Mouse (Mus musculus) left cerebral cortex, postnatal 25 days (tissue): ENCODE results near the gene Nrp1. TPM values are rescaled to one million over a fixed set of nuclear protein-coding genes. Genes with fewer than 3 reads are reported as not detected.

Experiments
- DNase-seq, 2 experiments: peaks; one replicate each; pipeline ENCODE4 v3.0.0; 2022; ENCODE audit warnings: low spot score in 2 of 2, mixed read lengths in 1 of 2
- intact Hi-C: fragments of 180-260 bp; cut with DNase I; formaldehyde crosslinking; loops from one replicate; pipeline ENCODE4 v1.15.1; 2025
- total RNA-seq, 2 experiments: library from RNA; stranded (reverse); gene quantifications; 2 replicates each; pipeline ENCODE4 v1.2.3; 2021

Gene Nrp1
- total RNA-seq, 2 experiments from 2014 or later: 24.6 to 29.6 TPM

DNA sequence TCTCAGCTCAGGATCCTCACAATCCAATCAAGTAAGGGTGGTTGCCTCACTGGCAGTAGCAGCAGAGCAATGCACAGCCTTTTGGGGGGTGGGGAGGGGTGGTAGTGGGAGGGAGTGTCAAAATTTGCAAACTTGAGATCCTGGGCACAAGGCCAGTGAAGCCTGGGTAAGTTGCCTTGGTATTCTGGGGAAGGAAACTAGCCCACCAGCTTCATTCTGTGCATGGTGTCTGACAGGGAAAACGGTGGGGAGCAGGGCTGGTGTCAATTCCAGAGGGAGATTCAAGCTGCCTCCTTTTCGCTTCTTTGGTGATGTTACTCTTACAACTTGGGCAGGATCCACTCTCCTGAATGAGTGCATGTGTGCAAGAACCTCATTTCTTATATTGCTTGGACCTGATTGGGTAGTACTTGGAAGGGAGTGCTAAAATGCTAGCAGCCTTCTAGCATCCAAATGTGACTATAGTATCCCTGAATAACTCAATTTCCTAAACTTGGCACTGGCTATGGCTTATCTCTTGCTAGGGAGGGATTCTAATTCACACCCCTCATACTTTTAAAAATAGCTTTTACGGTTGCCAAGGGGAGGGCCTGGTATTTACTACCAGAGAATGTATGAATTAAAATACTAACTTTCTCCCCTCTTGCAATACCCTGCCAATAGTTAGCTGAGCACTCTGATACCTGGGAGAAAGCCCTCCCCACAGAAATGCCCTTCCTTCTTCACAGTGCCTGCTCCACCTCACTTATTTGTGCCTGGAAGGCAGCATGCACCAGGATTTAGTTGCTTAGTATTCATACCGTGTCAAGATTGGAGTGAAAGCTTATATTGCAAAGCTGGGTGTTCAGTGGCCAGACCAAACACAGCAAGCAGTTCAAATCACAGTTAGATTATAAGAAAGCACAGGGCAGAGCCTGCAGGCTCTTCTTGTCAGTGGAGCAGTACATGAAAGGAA is 57.6 kb downstream of the Nrp1 start:
- intact Hi-C loops: no loop called here

DNA sequence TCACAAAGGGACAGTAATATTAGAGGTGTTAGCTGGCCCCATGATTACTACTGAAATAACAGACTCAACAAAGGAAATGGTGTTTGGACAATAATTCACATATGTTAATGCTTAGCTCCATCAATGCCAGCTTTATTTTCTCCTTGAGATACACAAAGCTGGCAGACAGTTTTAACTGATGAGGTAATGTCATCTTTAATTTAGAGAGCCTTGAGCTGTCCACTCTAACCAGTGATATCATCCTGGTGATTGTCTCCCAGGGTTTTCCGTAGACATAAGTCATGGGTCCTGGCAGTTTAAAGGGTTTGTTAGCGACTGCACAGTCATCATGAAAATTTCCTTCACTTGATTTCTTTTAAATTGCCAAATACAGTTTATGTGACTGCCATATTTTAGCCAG is 58.5 kb downstream of the Nrp1 start:
- intact Hi-C loops: no loop called here
- no peak for DNase-seq

More for the DNA sequence above, 57.6 kb downstream of the Nrp1 start:
- DNase-seq: peak; percentile 42 to 91

DNA sequence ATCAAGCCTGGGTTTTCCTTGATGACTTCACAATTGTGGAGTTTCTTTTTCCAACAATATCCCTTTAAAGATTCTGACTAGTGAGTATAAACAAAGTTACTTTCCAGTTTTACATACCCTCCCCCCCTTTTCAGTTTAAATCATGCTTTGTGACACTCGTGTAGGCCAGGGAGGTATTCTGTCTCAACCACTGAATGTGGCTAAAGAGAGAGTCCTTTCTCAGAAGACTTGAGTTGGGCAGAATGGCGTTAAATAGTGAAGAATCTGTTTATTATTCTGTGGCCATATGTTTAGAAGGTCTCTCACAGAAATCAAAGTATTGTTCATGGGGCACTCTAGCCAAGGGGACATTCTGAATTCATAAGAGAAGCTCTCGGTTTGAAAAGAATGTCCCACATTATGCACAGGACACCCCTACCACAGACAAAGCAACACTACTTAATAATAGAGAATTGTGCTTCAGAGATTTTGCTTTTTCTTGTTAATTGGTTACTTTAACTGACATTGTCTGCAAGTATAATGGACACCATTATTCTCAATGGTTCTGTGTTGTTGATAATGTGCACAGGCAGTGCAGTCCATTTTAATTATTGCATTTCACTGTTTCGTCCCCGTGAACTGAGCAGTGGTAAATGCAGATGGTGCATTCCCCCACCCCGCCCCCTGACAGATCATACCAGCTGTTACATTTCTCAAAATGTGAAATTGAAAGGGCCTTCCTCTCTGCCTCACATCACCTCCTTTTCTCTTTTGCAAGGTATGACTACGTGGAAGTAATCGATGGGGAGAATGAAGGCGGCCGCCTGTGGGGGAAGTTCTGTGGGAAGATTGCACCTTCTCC is 59.8 kb downstream of the Nrp1 start:
- intact Hi-C loops: no loop called here
- DNase-seq: peak in 1 of 2 experiments; percentile 9

DNA sequence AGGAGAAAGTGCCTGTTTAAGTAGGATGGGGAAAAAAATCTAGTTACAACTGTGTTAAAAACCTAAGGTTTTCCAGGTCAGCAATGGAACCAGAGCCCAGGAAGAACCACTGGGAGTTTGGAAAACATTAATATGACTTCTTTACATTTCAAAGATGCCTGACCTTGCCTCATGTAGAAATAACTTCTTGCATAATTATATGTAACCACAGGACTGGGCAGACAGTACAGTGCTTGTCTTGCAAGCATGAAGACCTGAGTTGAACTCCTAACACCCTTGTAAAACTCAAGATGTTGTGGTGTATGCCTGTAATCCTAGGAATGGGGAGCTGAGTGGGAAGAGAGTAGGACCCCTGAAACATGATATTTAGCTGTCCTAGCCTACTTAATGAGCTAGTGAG is 61.6 kb downstream of the Nrp1 start:
- DNase-seq: no peak
- intact Hi-C loops: no loop called here

DNA sequence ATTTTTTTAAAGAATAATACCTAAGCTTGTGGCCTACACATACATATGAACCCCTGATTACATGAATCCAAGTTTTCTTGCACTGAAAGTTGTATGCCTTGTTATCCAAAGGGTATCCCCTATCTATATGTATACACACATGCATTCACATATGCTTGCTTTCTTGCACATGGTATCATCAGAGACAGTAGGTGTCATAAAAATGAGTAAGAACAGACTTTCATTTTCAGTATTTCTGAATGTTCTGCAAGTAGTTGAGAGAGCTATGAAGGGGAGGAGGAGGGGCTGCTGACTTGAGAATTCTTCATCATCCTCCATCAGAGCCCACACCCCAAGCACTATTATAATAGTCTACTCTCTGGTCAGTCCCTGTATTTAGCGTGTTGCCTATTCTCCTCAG is 62.0 kb downstream of the Nrp1 start:
- DNase-seq: no peak
- intact Hi-C loops: no loop called here

DNA sequence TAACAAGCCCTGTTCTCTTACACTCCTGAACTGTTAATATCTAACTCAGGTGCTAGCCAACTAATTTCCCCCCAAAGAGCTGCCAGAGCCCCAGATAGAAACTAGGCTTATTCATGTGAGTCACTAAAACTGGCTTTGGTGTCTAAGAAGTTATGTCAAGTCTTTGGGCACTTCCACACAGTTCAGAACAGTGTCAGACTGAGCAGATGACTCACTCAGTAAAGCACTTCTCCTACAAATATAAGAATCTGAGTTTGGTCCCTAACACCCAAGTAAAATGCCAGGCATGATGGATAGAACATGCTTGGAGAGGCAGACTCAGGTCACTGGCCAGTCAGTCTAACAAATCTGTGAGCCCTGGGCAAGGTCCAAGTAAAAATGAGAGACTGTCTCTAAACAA is 65.4 kb downstream of the Nrp1 start:
- DNase-seq: no peak
- intact Hi-C loops: no loop called here

DNA sequence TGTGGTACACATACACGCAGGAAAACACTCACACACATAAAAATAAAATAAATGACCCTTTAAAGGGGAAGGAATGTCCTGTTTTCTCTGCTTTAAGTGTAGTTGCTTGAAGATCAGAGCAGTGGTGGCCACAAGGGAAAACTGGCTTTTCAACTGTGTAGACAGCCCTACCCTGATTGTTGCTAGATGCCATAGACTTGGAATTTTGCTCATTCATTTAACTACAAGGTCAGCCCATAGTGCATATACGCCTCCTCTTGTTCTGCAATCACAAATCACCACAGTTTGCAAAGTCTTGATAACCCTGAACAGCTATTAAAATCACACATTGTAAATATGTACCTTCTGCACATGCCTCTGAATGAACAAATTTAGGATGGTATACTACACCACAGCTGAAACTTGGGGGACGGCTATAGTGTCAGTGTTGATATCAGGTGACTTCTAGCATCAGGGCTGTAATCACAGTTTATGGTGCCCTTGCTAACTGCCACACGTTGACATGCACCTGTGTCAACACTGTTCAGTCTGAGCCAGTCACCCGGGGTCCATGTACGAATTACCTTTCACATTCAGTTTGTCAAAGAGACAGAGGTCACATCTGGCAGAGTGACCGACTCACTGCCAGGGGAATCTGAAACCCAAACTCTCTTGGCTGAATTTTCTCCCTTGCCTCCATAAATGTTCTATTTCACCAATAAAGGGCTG is 66.4 kb downstream of the Nrp1 start:
- no peak for DNase-seq

DNA sequence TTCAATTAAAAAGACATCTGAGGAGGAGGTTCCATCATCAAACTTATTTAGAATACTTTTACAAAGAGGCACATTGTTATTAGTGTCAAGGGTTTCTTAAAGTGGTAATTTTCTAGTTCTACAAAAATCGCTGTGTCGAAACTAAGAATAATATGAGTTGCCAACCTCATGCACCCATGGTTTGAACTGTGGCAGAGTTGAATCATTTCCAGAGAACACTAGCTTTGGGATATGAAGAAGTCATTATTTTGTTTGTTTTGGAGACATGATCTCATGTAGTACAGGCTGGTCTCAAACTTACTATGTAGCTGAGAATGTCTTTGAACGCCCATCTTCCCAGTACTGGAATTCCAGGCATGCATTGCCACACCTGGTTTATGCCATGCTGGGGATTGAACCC is 68.7 kb downstream of the Nrp1 start:
- intact Hi-C loops: no loop called here
- DNase-seq: no peak

More for the DNA sequence above, 66.4 kb downstream of the Nrp1 start:
- intact Hi-C loops: no loop called here

DNA sequence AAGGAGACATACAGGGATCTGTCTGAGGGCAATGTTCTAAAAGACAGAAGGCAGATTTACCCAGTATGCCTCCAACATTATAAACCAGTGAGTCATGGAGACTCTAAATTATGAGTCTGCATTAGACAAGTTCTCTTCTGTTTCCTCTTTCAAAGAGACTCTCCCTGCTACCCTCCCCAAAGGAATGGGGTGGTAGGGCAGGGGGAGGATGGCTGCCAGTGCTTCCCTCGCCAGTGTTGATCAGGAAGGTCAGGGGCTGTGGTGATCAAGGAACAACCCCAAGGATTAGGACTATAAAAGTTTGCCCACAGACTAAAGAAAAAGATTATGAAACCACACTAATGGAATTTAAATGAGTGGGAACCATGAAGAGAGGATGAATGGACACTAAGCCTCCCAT is 70.6 kb downstream of the Nrp1 start:
- no peak for DNase-seq
- intact Hi-C loops: no loop called here

DNA sequence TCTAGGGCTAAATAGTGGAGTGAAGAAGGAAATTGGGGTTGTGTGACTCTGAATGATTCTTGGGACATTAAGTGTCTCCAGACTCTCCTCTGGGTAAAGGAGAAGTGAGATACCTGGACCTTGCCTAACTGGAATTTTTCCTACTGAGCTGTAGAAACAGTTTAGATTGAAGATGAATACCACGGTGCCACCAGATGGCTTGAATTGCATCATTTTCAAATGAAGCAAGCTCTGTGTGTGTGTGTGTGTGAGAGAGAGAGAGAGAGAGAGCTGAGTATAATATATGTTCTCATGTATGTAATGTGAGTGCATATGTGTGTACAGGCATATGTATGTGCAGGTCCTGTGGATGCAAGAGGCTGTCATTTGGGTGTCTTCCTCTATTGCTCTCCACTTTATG is 72.7 kb downstream of the Nrp1 start:
- no peak for DNase-seq
- intact Hi-C loops: no loop called here

DNA sequence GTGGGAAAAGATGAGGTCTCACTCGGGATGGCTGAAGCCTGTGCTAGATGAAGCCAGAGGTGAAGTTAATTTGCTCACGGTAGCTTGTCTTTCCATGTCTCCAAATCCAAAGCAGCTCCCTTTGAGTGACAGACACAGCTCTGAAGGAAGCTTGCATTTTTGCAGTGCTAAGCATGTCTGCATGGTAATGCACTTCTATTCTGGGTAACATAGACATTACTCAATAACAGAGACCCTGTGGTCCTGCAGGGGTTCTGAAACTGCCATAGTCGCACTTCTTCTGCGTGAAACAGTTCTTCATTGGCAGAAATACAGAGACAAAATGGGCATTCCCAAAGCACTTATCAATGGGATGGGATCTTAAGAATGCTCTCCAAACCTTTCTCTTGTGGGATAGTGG is 77.3 kb downstream of the Nrp1 start:
- intact Hi-C loops: no loop called here
- DNase-seq: no peak

DNA sequence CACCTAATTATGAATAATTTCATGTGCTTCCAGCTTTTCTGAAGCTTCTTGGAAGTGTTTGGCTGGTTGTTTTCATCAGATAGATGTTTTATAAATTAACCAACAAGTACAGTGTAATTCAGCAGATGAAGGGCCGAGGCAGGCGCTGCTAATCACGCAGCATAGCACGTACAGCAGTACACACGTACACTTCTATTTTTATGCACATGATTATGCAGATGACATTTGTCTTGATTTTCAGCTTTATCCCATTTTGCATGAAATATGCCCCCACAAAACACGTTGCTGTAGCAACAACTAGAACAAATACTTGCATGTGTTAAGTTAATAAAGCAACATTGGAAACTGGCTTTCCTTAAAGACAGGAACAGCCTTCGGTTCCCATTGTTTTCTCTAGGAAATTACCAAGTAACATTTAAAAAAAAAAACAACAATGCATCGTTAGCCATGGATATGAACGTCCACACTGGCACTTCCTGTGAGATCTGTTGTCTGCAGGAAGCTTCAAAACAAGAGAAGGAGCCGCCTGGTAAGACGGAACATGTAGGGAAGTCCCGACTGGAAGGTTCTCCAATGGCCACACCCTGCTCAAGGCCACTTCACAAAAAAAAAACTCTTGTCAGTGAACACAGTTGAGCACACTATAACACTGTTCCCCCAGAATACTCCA is 78.9 kb downstream of the Nrp1 start:
- intact Hi-C loops: no loop called here
- DNase-seq: peak; percentile 6 to 20

DNA sequence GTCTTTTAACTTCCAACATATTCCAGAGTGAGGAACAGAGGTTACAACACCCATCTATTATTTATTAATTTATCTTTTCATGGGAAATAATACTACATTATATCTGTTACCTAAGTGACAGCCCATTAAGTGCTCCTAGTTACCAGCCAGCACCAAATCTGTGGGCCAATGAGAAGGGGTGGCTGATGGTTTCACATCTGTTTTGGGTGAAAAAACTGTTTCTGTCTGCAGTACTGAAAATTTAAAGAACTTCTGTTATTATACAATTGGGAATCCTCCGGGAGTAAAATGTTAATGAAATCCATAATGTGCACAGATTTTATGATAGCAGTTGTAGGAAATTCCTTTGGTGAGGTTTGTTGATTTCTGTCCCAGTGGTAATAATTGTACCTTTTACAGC is 83.0 kb downstream of the Nrp1 start:
- intact Hi-C loops: no loop called here
- no peak for DNase-seq

DNA sequence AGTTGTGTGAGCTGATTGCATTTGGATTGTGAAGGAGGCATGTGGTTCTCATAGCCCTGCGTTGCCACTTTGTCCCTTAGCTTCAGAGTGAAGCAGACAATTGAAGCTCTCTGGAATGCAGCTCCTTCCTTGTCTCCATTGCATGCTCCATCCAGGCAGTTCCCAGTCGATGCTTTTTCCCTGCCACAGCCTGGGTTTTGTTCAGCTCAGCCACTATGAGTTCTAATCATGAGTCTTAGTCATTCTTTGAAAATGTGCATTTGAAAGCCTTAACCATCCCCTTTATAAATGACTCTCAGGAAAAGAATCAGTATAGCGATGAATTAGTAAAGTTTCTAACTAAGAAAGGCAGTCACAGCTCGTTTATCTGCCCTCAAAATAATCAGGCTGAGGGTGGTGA is 87.2 kb downstream of the Nrp1 start:
- intact Hi-C loops: no loop called here
- DNase-seq: no peak

DNA sequence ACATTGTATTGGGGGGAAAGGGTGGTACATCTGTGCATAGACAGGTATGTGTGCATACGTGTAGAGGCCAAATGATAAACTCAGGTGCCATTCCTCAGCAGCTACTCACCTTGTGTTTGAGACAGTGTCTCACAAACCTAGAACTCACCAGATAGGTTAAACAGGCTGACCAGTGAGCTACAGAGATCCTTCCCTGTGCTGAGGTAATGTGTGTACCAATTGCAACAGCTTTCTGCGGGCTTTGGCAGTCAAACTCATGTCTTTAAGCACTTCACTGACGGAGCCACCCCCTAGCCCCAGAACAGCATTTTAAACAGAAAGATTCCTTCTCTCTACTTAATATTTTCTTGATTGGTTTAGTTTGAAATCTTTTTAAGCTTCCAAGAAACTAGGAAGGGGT is 88.2 kb downstream of the Nrp1 start:
- DNase-seq: no peak
- intact Hi-C loops: no loop called here

DNA sequence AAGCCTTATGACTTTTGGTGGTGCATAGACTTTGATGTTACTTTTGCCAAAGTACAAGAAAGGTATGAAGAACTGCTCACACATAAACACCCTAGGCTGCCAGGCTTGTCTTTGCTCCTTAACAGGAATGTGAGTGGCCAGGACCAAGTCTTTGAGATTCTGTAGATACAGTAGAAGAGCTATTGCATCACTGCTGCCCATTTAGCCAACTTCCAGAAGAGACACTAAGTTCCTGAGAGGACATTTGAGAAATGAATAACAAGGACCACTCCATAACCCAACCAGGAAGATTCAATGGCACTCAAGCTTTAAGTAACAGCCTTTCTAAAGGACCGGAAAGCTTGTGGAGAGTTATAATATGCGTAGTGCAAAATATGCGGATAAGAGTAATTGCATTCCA is 88.9 kb downstream of the Nrp1 start:
- intact Hi-C loops: no loop called here
- DNase-seq: no peak

DNA sequence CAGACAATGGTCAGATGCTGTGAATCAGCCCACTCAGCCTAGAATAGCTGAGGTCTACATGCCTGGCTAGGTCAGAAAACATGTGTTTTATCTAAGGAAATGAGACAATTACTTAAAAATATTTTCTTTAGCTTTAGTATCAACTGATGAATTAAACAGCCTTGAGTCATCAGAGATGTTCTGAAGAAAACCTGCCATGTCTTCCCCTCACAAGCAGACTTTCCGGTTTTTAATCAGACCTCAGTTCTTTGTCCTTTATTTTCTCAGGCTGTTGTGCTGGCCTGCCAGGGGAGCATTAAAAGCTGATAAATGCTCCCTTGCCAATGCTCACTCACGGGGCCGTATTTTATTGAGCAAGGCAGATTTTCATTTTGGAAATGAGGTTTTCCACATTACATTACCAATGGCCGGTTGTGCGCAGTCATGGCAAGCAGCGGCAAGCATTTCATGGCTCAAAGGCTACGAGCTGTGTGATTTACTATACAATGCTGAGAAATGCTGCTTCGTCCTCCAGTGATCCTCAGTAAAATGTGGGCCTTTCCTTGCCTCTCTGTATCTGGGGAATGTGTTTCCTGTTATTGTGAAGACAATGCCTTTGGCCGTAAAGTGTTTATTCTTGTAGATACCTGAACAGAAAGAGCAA is 92.1 kb downstream of the Nrp1 start:
- intact Hi-C loops: no loop called here
- DNase-seq: no peak

DNA sequence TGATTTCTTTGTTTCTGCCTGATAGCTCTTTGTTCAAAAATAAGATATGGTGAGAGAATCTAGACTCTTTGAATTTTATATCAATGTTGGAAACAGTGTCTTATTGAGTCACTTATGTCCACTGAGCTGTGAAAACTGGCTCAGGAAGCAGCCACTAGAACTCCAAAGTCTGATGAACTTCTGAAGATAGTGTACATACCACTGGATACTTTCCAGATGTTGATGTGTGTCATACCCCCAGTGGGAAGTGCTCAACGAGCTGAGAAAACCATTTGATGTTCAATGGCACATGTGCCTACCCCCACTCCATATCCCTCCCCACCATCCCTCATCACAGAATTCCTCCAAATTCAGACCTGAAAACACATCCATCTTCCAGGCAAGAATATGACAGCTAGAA is 92.7 kb downstream of the Nrp1 start:
- no peak for DNase-seq
- intact Hi-C loops: no loop called here

DNA sequence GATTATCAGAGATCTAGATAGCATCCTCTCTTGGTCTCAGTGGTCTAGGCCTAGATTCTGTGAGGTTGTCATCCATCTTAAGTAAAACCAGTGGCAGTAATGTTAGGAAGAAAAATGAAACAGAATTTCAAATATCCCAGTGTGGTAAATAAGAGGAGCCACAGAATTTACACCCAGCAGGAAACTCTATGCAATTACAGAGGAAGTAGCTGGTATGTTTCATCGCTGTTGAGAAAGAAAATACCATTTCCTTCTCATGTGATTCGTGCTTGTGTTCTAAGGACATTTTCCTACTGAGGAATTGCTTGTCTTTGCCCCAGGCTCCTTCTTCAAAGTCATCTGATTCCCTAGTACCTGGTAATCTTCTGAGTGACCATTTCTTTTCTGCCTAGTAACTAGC is 95.1 kb downstream of the Nrp1 start:
- no peak for DNase-seq
- intact Hi-C loops: no loop called here
